Mouse (Mus musculus) forebrain, embryonic 16.5 days (tissue): ENCODE measurements around the gene Gm3336. TPM values are rescaled to one million over a fixed set of nuclear protein-coding genes. Genes with fewer than 3 reads are reported as not detected.

Source experiments
- ATAC-seq: fragments of 200-750 bp; cut with Nextera tagmentation; 2 replicates; pipeline ENCODE4 v1.8.0; 2017; ENCODE audit warnings: mild to moderate bottlenecking, moderate library complexity
- H3K27ac ChIP-seq: fragments of 300-500 bp; sonication (generic); 2 replicates; pipeline ENCODE4 v1.5.1; 2014; ENCODE audit warnings: low read length, control low read depth
- H3K27me3 ChIP-seq: fragments of 300-500 bp; sonication (generic); replicated peaks from 2 replicates; pipeline ENCODE4 v1.6.1; 2014; ENCODE audit warnings: low read length; ENCODE audit not compliant: control insufficient read depth, insufficient read depth
- H3K36me3 ChIP-seq: fragments of 300-500 bp; sonication (generic); 2 replicates; pipeline ENCODE4 v1.6.1; 2014; ENCODE audit not compliant: control insufficient read depth, insufficient read depth
- H3K4me1 ChIP-seq: fragments of 300-500 bp; sonication (generic); replicated peaks from 2 replicates; pipeline ENCODE4 v1.6.1; 2014; ENCODE audit warnings: low read length; ENCODE audit not compliant: control insufficient read depth, insufficient read depth
- H3K4me2 ChIP-seq: fragments of 300-500 bp; sonication (generic); 2 replicates; pipeline ENCODE4 v1.6.1; 2014; ENCODE audit warnings: mild to moderate bottlenecking, low read length, control low read depth
- H3K4me3 ChIP-seq: fragments of 300-500 bp; sonication (generic); replicated peaks from 2 replicates; pipeline ENCODE4 v1.5.1; 2014; ENCODE audit warnings: mild to moderate bottlenecking, low read length, control low read depth
- H3K9ac ChIP-seq: fragments of 300-500 bp; sonication (generic); replicated peaks from 2 replicates; pipeline ENCODE4 v1.6.1; 2014; ENCODE audit warnings: low read depth, low read length, control low read depth
- H3K9me3 ChIP-seq: fragments of 300-500 bp; sonication (generic); 2 replicates; pipeline ENCODE4 v1.6.1; 2016; ENCODE audit warnings: low read length; ENCODE audit not compliant: control insufficient read depth
- WGBS: fragments of 180-500 bp; shearing (Covaris S2); extraction: QIAGEN DNeasy Blood & Tissue Kit; methylation state at CpG from one replicate; pipeline ENCODE4 v1.1.7; 2014; 5-methylcytosine and 5-hydroxymethylcytosine counted together
- polyA plus RNA-seq: library from polyadenylated mRNA; unstranded; fragments of >200 nt; fragmentation: Nextera tagmentation; extraction: Ambion mirVana; gene quantifications from 2 replicates; pipeline ENCODE4 v1.2.1, GENCODE M21; 2015

Gene Gm3336
- polyA plus RNA-seq, 1 experiment from 2014 or later, result not detected

DNA sequence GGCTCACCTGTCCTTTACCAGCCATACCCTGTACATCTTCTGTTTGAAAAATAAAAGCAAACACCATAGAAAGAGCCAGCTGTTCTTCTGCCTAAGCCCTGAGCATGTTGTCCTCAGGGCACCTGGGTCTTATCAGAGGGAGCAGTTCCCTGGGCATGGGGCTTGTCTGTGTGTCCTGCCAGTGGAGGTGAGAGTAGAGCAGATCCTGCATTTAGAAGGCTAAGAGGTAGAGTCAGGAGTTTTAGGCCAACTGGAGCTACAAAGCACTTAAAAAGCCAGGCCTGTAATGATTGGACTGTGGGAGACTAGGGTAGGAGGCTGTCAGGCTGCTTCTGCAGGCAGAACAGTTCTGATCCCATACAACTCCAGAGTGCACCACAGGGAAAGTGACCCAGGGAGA lies 39.7 kb upstream of the Gm3336 start:
- H3K4me2 ChIP-seq, result no peak overlapping the region
- no peak overlapping the region for H3K27ac ChIP-seq
- no peaks in the 10 kb centered on the region for H3K36me3 ChIP-seq
- H3K9ac ChIP-seq, result no peak overlapping the region
- no peak overlapping the region for H3K4me3 ChIP-seq
- H3K9me3 ChIP-seq, result no peaks in the 10 kb centered on the region
- no peak for ATAC-seq
- peaks cover 12% of the 10 kb centered on the region for H3K4me1 ChIP-seq
- H3K27me3 ChIP-seq, result no peaks in the 10 kb centered on the region

- Histone ChIP-seq H3K9ac (no peak overlapping the region), H3K9me3 (no peaks in the 10 kb centered on the region), H3K27ac (no peak overlapping the region), H3K27me3 (no peaks in the 10 kb centered on the region), H3K36me3 (no peaks in the 10 kb centered on the region), H3K4me2 (no peak overlapping the region), H3K4me3 (no peak overlapping the region), H3K4me1 (peaks cover 5% of the 10 kb centered on the region)
- ATAC-seq, result no peak
- WGBS, result 92% methylated on average over 4 of the region's 4 CpGs
Observed at GRCm38 (mm10) chr8:70679404-70679803, 38.9 kb upstream of the Gm3336 start.

DNA sequence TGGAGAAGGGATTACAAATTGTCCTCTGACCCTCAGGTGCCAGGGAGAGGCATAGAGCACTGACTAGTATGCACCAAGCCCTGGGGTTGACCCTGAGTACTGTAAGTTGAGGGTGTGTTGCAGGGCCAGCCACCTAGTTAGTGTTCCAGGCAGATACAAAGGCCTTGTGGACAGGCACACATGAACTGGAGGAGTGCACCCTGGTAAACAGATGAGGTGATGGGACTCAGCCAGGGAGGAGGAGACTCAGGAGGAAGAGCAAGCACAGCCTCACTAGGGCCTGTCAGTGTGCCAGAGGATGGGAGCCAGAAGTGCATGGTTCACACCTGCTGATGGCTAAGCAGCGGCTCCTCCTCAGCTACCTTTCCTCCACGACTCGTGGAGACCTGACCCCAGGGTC lies 38.3 kb upstream of the Gm3336 start:
- H3K36me3 ChIP-seq, result no peaks in the 10 kb centered on the region
- WGBS, result 84% methylated on average over 3 of the region's 3 CpGs

DNA sequence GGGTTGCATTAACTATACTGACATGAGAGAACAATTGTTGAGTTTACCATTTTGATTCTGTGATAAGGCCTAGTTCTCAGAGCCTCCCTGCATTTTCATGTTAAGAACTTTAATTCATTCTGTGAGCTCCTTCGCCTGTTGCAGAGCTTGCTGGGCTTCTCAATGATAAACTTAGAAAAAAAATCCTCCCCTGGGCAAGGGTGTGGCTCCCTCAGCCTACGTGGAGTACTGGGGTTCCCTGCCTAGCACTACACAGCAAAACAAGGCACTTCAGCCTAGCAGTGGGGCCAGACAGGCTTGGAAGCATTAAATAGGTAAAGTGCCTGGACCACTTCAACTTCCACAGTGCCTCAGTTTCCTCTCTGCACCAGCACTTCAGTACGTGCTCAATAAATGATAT lies 36.9 kb upstream of the Gm3336 start:
- H3K4me1 ChIP-seq, result no peaks in the 10 kb centered on the region
- no peak overlapping the region for H3K4me3 ChIP-seq
- H3K9ac ChIP-seq, result no peak overlapping the region
- no peaks in the 10 kb centered on the region for H3K9me3 ChIP-seq
- 69% methylated on average over 3 of the region's 3 CpGs for WGBS
- no peaks in the 10 kb centered on the region for H3K27me3 ChIP-seq
- ATAC-seq, result no peak
- H3K36me3 ChIP-seq, result no peaks in the 10 kb centered on the region
- H3K27ac ChIP-seq, result no peak overlapping the region
- no peak overlapping the region for H3K4me2 ChIP-seq

More for the DNA sequence above, 38.3 kb upstream of the Gm3336 start:
- no peak overlapping the region for H3K4me3 ChIP-seq
- ATAC-seq, result no peak
- H3K9me3 ChIP-seq, result no peaks in the 10 kb centered on the region
- H3K9ac ChIP-seq, result no peak overlapping the region
- H3K4me1 ChIP-seq, result no peaks in the 10 kb centered on the region
- no peaks in the 10 kb centered on the region for H3K27me3 ChIP-seq
- no peak overlapping the region for H3K27ac ChIP-seq
- H3K4me2 ChIP-seq, result no peak overlapping the region

DNA sequence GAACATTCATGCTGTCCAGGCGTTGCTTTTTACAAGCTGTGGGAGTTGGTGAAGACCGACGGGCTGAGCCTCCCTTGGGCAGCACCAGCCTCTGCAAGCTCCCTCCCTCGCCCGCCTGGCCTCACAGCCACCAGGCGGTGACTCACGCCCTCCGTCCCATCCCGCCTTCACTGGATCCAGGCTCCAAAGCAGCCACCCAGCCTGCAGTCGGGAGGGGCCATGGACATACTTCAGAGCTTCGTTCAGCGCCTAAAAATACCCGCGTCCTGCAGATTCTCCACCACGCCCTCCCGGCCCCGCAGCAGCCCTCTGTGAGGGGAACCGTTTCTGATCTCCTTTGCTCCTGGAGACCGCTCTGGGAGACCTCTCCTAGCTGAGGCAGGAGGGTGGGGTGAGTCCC lies 36.1 kb upstream of the Gm3336 start:
- no peak overlapping the region; the same call in 1 of the 2 replicates for H3K9ac ChIP-seq
- H3K27me3 ChIP-seq, result no peaks in the 10 kb centered on the region
- no peaks in the 10 kb centered on the region for H3K4me1 ChIP-seq
- no peak for ATAC-seq
- H3K27ac ChIP-seq, result no peak overlapping the region
- no peak overlapping the region for H3K4me2 ChIP-seq
- H3K9me3 ChIP-seq, result no peaks in the 10 kb centered on the region
- H3K4me3 ChIP-seq, result no peak overlapping the region
- H3K36me3 ChIP-seq, result no peaks in the 10 kb centered on the region
- WGBS, result 12% methylated on average over 19 of the region's 19 CpGs

GRCm38 (mm10) chr8:70682692-70683091 lies 35.7 kb upstream of the Gm3336 start:
- Histone ChIP-seq H3K36me3 (no peaks in the 10 kb centered on the region), H3K27me3 (no peaks in the 10 kb centered on the region), H3K9ac (no peak overlapping the region), H3K4me1 (no peaks in the 10 kb centered on the region), H3K4me2 (no peak overlapping the region), H3K4me3 (no peak overlapping the region), H3K9me3 (no peaks in the 10 kb centered on the region), H3K27ac (no peak overlapping the region)
- WGBS, result 57% methylated on average over 3 of the region's 3 CpGs
- ATAC-seq, result no peak

- peak; percentile 21; the same call in 1 of the 2 replicates for ATAC-seq
- H3K9ac ChIP-seq, result no peak overlapping the region
- no peak overlapping the region for H3K27ac ChIP-seq
- WGBS, result 51% methylated on average over 7 of the region's 7 CpGs
- H3K9me3 ChIP-seq, result no peaks in the 10 kb centered on the region
- no peaks in the 10 kb centered on the region for H3K36me3 ChIP-seq
- H3K4me2 ChIP-seq, result no peak overlapping the region
- no peaks in the 10 kb centered on the region for H3K4me1 ChIP-seq
- no peaks in the 10 kb centered on the region for H3K27me3 ChIP-seq
- H3K4me3 ChIP-seq, result no peak overlapping the region
Observed at GRCm38 (mm10) chr8:70684291-70684690, 34.1 kb upstream of the Gm3336 start.

DNA sequence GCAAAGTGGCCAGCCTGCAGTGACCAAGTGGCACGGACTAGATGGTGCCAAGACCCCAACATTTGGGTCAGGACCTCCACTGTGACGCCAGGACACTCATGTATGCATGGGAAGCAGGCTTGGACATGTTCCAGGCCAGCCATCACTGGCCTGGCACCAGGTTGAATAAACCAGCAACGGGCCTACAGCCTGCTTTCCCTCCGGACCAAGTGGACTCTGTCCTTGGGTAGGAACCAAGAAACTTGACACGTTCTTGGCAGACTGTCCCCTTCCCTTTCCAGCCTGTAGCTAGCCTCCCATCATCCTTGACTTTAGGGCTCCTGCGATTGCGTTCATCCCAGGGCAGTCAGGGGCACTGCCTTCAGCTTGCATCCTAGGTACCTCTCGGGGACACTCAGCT lies 30.8 kb upstream of the Gm3336 start:
- Histone ChIP-seq H3K36me3 (no peaks in the 10 kb centered on the region), H3K4me1 (peaks cover 17% of the 10 kb centered on the region), H3K4me2 (no peak overlapping the region), H3K27ac (no peak overlapping the region), H3K4me3 (no peak overlapping the region), H3K9ac (no peak overlapping the region), H3K9me3 (no peaks in the 10 kb centered on the region), H3K27me3 (no peaks in the 10 kb centered on the region)
- no peak for ATAC-seq
- WGBS, result 80% methylated on average over 8 of the region's 8 CpGs

DNA sequence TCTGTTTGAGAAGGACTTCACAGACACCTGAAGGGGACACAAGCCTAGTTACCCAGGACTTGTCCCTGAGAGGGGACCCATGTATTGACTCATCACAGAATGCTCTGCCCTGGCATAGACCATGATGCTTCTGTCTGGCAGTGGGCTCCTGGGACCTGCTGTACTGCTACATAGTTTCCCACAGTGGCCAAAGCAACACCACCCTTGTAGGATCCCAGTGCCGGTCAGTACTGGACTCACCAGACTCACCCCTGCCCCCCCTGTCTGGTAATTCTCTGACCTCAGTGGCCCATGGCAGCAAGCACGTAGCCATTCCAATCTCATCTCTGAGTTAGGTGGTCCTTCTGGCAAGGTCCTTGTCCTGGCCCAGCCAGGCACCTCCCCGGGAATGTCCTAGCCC lies 30.2 kb upstream of the Gm3336 start:
- ATAC-seq, result no peak
- peaks cover 17% of the 10 kb centered on the region for H3K4me1 ChIP-seq
- whole genome bisulfite sequencing, result 97% methylated on average over 3 of the region's 3 CpGs
- H3K9ac ChIP-seq, result no peak overlapping the region
- H3K9me3 ChIP-seq, result no peaks in the 10 kb centered on the region
- no peak overlapping the region for H3K4me2 ChIP-seq
- H3K27ac ChIP-seq, result no peak overlapping the region
- H3K27me3 ChIP-seq, result no peaks in the 10 kb centered on the region
- H3K36me3 ChIP-seq, result no peaks in the 10 kb centered on the region
- no peak overlapping the region for H3K4me3 ChIP-seq

GRCm38 (mm10) chr8:70689892-70690390 lies 28.4 kb upstream of the Gm3336 start:
- Histone ChIP-seq H3K27ac (no peak overlapping the region), H3K4me2 (no peak overlapping the region), H3K27me3 (no peaks in the 10 kb centered on the region), H3K9ac (no peak overlapping the region), H3K36me3 (no peaks in the 10 kb centered on the region), H3K4me1 (peaks cover 17% of the 10 kb centered on the region), H3K9me3 (no peaks in the 10 kb centered on the region), H3K4me3 (no peak overlapping the region)
- 75% methylated on average over 5 of the region's 5 CpGs for WGBS
- no peak for ATAC-seq
